Mouse (Mus musculus): ENCODE measurements at regions not wholly inside any gene's neighbourhood (a gene's known extent, or its start where the extent isn't known, plus 50 kb on each side); places are given as distances from the start of the nearest gene placed in this dataset.
A peak's percentile ranks its signal among the peaks of the same experiment; 100 is the strongest.

DNA sequence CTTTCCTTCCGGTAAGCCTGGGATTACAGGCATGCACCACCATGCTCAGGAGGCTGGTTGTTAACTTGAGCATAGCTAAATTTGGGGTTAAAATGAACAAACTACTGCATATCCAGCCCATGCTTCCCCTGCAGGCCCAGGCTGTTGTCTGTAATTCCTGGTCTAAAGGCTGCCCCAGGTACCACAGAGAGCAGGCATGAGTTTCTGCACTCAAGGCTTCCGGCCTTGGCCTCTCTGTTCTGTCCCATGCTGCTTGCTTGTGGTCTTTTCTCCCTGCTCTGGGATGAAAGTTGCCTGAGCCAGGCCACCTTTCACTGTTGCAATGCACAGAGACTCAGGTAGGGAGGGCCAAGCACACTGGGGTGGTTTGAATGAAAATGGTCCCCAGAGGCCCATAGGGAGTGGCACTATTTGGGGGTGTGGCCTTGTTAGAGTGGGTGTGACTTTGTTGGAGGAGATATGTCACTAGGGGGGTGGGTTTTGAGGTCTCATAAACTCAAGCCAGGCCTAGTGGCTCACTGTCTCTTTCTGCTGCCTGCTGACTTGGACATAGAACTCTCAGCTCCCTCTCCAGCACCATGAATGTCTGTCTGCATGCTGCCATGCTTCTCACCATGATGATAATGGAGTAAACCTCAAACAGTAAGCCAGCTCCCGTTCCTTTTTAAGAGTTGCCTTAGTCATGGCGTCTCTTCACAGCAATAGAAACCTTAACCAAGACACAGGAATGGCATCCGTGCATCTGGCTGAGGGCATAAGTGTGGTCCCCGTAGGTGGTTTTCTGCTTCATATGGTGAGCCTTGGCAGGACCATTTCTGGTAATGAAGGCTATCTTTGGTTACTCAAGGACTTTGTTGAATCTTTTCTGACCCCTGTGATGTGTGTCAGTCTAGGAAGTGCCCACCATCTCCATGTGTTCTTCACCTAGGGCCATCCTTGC, 86.7 kb upstream of the Zfp366 start:
- DNase-seq = no peak

DNA sequence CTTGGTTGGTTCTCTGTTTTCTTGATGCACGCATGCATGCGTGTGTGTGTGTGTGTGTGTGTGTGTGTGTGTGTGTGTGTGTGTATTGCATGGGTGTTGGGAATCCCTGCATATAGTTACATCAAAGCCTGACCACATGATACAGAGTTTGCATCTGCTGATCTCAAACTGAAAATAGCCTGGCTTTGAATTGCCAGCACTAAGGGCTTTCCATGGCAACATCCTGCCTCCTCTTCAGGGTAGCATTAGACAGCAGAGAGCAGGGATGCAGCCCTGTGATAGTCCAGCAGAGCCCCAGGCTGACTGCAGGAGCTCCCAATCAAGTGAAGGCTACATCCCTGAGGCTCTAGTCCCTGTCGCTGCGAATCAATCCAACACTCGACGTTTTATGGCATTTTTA, 87.8 kb upstream of the Zfp366 start:
- DNase-seq = no peak

DNA sequence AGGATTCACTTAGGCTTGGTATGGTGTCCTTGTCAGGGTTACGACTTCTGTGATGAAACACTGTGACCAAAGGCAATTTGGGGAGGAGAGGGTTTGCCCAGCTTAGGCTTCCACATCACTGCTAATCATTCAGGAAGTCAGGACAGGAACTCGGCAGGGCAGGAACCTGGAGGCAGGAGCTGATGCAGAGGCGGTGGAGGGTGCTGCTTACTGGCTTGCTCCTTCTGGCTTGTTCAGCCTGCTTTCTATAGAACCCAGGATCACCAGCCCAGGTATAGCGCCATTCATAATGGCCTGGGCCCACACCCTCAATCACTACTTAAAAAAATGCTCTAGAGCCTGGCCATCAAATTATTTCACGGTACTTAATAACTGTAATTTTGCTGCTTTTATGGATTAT, 89.6 kb upstream of the Zfp366 start:
- no peak for DNase-seq

DNA sequence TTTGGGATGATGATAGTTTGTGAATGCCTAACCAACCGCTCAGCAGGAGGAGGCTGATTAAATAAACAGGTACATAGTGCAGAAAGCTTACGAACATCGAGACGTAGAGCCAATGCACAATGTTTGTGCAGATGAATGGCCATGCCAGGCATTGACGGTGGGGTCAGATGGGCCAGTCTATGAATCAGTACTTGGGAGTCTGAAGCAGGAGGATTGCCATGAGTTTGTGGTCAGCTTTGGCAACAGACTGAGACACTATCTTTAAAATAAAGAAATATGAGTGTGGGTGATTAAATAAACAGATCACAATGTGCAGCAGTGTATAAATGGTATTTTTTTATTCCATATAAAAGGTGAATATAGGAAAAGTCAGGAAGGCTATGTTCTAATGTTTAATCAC, 90.4 kb upstream of the Zfp366 start:
- DNase-seq = no peak

- peak; percentile 71 to 73 for DNase-seq
Measured at GRCm38 (mm10) chr13:99093269-99093668, 91.4 kb upstream of the Zfp366 start.

DNA sequence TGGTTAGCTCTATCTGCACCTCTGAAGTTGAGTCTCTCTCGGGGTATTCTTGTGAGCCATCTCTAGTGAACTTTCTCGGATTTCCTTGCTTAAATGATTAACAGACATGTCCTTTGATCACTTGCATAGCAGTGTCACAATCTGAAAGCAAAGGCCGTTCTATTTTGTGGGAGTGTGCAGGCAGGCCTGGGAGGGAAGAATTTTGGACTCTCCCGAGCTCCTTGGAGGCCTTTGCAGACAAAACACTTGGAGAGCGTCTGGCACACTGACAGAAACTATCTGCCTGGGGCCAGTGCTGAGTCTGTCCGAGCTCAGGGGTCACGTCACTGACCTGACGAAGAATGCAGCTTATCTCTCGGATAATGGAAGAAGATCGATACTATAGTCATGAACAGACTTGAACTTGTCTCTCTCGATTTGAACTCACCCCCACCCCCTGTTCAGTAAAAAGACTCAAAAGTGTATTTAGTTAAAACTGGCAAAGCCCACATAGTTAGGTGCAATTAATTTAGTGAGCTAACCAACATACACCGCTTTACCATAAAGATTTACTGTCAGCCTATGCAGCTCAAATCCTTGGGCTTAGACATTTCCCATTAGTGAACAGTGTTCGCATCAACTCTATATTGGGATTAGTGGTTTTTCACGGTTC, 92.2 kb upstream of the Zfp366 start:
- no peak for DNase-seq

- no peak for DNase-seq
Measured at GRCm38 (mm10) chr13:99091562-99092278, 92.9 kb upstream of the Zfp366 start.

DNA sequence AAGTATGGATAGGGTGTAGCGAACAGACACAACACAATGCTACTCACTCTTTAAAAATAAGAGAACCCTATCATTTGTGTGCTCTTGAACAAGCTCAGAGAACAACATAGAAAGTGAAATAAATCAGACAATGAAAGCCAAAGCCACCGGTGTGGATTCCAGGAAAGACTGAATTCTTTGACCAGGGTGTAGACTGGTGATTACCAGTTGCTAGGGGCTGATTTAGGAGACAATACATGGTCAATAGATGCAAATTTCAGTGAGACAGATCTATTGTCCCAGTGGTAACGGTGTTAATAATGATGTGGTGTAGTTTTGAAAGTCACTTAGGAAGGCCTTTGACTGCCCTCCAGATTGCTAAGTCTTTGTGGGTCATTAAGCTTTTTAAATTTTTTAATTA, 94.3 kb upstream of the Zfp366 start:
- DNase-seq = no peak

- DNase-seq = no peak
Measured at GRCm38 (mm10) chr13:99088285-99088684, 96.3 kb upstream of the Zfp366 start.

DNA sequence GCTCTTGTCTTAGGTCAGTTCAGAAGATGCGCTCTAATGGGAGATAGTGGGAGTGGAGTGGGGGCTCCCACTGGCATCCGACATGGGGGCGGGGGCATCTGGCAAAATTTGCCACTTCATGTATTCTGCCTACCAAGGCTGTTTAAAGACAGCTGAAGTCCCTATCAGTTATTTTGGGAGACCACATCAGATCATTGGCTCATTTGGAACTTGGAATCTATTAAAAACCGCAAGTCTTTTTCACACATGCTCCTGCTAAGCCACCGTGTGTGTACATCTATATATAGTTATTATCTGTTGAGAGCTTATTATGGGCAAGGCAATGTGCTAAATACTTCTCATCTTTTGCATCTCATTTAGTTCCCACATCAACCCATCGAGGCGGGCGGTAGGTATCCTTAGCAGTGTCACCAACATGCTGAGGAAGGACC, 95.0 kb upstream of the 1700024P04Rik start:
- DNase-seq = no peak

GRCm38 (mm10) chr13:99078643-99079042, 94.3 kb upstream of the 1700024P04Rik start:
- no peak for DNase-seq

GRCm38 (mm10) chr13:99077039-99077749, 92.8 kb upstream of the 1700024P04Rik start:
- DNase-seq = peak in 1 of 2 experiments; percentile 18

GRCm38 (mm10) chr13:99075467-99075866, 91.1 kb upstream of the 1700024P04Rik start:
- DNase-seq = no peak

DNA sequence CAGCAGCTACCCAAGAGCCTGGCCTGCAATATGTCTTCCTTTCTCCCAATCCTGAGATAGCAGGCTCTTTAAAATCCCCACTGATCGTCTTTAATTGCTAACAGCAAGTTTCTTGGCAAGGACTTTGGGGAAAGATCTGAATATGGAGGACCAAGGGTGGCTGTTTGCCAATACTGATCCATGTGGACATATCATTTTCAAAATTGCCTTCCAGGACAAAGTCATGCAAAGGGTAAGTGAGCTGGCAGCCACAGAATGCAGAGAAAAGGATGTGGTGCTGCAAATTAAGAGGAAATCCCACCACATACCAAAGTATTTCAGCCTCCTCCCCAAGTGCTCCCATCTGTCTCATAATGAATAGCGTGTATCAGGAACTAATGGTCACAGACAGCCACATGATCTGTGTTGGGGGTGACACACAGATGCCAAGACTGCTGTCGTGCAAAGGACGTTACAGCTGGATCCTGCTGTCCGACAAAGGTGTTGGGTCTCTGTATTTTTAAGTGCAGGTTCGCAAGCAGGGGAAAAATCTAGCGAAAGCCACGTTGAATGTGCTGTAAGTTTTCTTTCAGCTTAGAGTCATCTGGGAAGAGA, 87.6 kb upstream of the 1700024P04Rik start:
- DNase-seq = peak; percentile 10 to 18

DNA sequence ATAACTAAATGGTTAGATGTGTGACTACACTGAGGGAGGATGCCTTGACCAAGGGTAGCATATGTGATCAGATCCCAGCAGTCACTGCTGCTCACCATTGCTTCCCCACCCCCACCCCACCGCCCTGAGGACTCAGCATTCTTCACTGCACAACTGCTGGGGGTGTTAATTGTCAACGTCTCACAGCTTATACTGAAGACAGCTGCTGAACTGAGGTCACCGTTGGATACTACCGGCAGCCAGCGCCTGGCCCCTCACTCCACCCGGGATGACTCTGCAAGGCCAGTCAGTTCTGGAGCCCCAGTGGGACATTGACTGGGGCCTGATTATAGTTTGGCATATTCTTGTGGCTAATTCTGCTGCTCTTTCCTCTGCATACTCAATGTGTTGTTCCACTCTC, 87.0 kb upstream of the 1700024P04Rik start:
- peak in 1 of 2 experiments; percentile 10 for DNase-seq

GRCm38 (mm10) chr13:99069767-99070166, 85.4 kb upstream of the 1700024P04Rik start:
- DNase-seq = no peak

DNA sequence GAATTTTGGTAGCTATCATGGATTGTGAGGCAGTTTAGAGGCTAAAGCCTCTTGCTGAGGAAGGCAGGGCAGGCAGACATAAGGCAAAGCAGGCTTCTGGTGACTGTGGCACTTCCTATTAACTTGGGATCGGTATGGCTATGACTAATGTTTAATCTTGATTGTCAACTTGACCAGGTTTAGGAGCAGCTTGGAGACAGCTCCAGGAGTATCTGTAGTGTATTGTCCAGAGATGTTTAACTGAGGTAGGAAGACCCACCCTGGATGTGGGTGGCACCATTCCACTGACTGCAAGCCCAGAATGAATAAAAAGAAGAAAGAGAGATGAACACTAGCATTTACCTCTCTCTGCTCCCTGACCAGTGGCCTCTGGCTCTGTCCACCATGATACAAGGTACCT, 83.1 kb upstream of the 1700024P04Rik start:
- DNase-seq = no peak

GRCm38 (mm10) chr13:99063431-99063830, 79.1 kb upstream of the 1700024P04Rik start:
- no peak for DNase-seq

- no peak for DNase-seq
Measured at GRCm38 (mm10) chr13:99062936-99063335, 78.6 kb upstream of the 1700024P04Rik start.

DNA sequence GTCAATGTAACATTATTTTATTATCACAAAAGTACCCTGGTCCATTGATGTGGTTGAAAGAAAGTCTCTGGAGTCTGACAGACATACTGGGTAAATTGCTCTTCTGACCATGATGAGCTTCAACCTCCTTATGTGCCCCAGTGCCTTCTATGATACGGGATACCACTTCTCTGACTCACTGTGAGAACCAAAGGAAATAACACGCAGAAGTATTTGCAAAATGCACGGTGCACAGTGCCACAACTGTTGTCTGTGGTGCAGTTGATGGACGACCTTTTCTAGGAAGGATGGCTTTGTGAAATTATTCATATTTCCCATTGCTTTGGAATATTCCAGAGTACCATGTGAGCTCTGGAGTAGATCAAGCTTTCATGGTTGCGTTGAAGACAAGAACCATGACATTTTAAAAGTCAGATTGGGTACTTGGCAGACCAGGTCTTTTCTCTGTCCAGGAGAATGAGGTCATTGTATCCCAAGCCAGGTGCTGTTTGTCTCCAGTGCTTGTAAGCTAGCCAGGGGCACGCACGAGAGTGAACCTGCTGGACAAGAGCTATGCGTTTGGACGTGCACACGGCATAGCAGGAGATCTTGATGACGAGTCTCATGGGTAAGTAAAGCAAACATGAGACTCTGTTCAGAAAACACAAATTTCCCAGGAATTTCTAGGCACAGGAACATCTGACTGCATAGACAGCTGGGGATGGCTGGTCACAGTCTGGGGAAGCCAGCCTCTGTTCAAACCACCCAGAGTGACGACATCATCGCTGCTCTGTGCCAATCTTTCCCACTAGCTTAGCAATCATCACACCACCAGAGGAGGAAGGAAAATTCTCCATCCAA, 74.0 kb upstream of the 1700024P04Rik start:
- peak; percentile 39 to 46 for DNase-seq

DNA sequence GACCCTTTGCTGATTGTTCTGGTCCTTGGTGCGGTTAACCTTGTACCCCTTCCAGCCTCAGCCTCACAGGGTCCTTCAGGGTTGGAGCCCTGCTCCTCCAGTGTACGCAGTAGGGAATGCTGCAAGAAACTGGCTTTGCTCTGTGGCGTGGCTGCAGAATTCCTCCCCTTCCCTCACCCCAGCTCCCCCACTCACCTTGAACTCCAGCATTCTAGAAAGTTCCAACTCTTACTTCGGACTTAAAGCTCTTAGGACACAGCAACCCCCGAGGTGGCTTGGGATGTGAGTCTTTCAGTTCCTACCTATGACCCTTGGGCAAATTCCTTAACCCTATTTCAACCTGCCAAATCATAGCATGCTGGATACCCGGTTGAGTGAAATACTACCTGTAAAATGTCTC, 73.3 kb upstream of the 1700024P04Rik start:
- no peak for DNase-seq

DNA sequence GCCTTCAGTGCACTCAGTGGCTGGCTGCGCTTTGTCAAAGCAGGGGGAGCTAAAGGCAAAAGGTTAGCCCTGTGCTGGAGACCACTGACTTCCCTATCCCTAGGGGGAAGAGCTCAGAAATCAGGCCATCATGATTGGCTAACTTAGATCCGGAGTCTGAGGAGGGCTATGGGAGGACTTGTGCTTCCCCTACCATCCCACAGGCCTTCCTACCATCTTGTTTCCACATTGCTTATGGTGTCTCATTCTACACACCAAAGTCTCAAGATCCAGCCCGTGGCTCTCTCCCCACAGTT, 72.9 kb upstream of the 1700024P04Rik start:
- DNase-seq = no peak
